In genomic region chr13:34053673-34054282, GRCm38 (mm10) we compare ENCODE assay signal across 22 mouse cellular contexts. TPM values are rescaled to one million over a fixed set of nuclear protein-coding genes. Genes with fewer than 3 reads are reported as not detected.
A peak's percentile ranks its signal among the peaks of the same experiment; 100 is the strongest.
DNase-seq lines count a peak whose midpoint lies in the region; ATAC-seq and TF ChIP-seq lines count a peak whose summit lies in the region.
"Had no signal": no experiment of that assay in that cellular context is flagged by ENCODE, and none has a peak within 500 bp of the region (broad histone marks: within the 10 kb centered on the region; RNA-seq: fewer than 3 reads in every experiment).

No protein-coding gene starts in this region.

- ATAC-seq in kidney, postnatal 0 days (replicated peaks; ENCODE audit: low FRiP score, low read depth) = no peak; the same call in 1 of the 2 replicates
- no peak for ATAC-seq in liver, embryonic 12.5 days
- no peak for ATAC-seq in erythroblast, adult 5-6 weeks (replicated peaks; ENCODE audit: low FRiP score, poor library complexity, severe bottlenecking)
- ATAC-seq: forebrain, embryonic 15.5 days had no signal

- no peak overlapping the region for H3K4me3 ChIP-seq in kidney, postnatal 0 days (replicated peaks; ENCODE audit: low read depth, low read length)
- H3K4me3 ChIP-seq in liver, embryonic 12.5 days = no peak overlapping the region
- H3K4me3 ChIP-seq in embryonic facial prominence, embryonic 10.5 days = no peak overlapping the region
- H3K4me3 ChIP-seq: embryonic facial prominence, embryonic 15.5 days; forebrain, embryonic 15.5 days; hindbrain, embryonic 15.5 days; left cerebral cortex, adult 2 months; midbrain, embryonic 10.5 days; neural tube, embryonic 15.5 days had no signal

- no peaks in the 10 kb centered on the region for H3K27me3 ChIP-seq in kidney, postnatal 0 days (ENCODE audit: insufficient read depth, low read length)
- H3K27me3 ChIP-seq in liver, embryonic 12.5 days (replicated peaks) = no peaks in the 10 kb centered on the region
- H3K27me3 ChIP-seq in embryonic facial prominence, embryonic 10.5 days (replicated peaks; ENCODE audit: low read depth, poor library complexity, severe bottlenecking) = no peaks in the 10 kb centered on the region
- H3K27me3 ChIP-seq: embryonic facial prominence, embryonic 15.5 days; forebrain, embryonic 15.5 days; hindbrain, embryonic 15.5 days; neural tube, embryonic 15.5 days had no signal

- no peak overlapping the region for H3K4me2 ChIP-seq in kidney, postnatal 0 days (ENCODE audit: low read length)
- no peak overlapping the region for H3K4me2 ChIP-seq in liver, embryonic 12.5 days
- H3K4me2 ChIP-seq: embryonic facial prominence, embryonic 15.5 days; forebrain, embryonic 15.5 days; heart, embryonic 11.5 days; hindbrain, embryonic 15.5 days; neural tube, embryonic 15.5 days had no signal

- DNase-seq in adrenal gland, postnatal 36 days = peak; percentile 20 to 28
- no peak for DNase-seq in adrenal gland, postnatal 4 days (ENCODE audit: low spot score in 2 of 2)
- DNase-seq in kidney, postnatal 0 days (ENCODE audit: low spot score) = no peak
- DNase-seq in kidney, postnatal 4 days = no peak
- peak; percentile 44 for DNase-seq in ZHBTc4 (ENCODE audit: low read depth, low spot score)
- no peak for DNase-seq in embryonic facial prominence, embryonic 10.5 days (ENCODE audit: low spot score)
- DNase-seq: B cell, adult 2 months; cerebellum, adult 9-10 months; layer of hippocampus, adult 9-11 months; right cerebral cortex, adult 18-20 months; right cerebral cortex, postnatal 4 days; thymus, postnatal 14 days had no signal

- H3K27ac ChIP-seq in kidney, postnatal 0 days = 0 out of 2 replicates have a peak overlapping the region, but pooled peaks have one; percentile 19
- peak overlapping the region; percentile 66 for H3K27ac ChIP-seq in liver, embryonic 12.5 days
- H3K27ac ChIP-seq in embryonic facial prominence, embryonic 10.5 days (replicated peaks) = no peak overlapping the region
- H3K27ac ChIP-seq: embryonic facial prominence, embryonic 15.5 days; forebrain, embryonic 15.5 days; hindbrain, embryonic 15.5 days; left cerebral cortex, adult 2 months; macrophage; midbrain, embryonic 10.5 days; neural tube, embryonic 15.5 days had no signal

- H3K36me3 ChIP-seq in kidney, postnatal 0 days (ENCODE audit: insufficient read depth, low read length) = peaks cover 26% of the 10 kb centered on the region; the same call in 1 of the 2 replicates
- peaks cover 15% of the 10 kb centered on the region; the same call in 1 of the 2 replicates for H3K36me3 ChIP-seq in liver, embryonic 12.5 days
- H3K36me3 ChIP-seq in embryonic facial prominence, embryonic 10.5 days (replicated peaks) = peaks cover 50% of the 10 kb centered on the region

- peaks cover 7% of the 10 kb centered on the region; the same call in 1 of the 2 replicates for H3K4me1 ChIP-seq in kidney, postnatal 0 days (replicated peaks; ENCODE audit: insufficient read depth, low read length)
- H3K4me1 ChIP-seq in liver, embryonic 12.5 days = no peaks in the 10 kb centered on the region
- H3K4me1 ChIP-seq in embryonic facial prominence, embryonic 10.5 days = no peaks in the 10 kb centered on the region
- H3K4me1 ChIP-seq: embryonic facial prominence, embryonic 15.5 days; forebrain, embryonic 15.5 days; neural tube, embryonic 15.5 days had no signal

- 64% methylated on average over 13 of the region's 13 CpGs for WGBS in kidney, postnatal 0 days
- 71% methylated on average over 13 of the region's 13 CpGs for WGBS in liver, embryonic 12.5 days (ENCODE audit: insufficient replicate concordance)
- 83% methylated on average over 13 of the region's 13 CpGs for WGBS in embryonic facial prominence, embryonic 10.5 days

- H3K9ac ChIP-seq in kidney, postnatal 0 days (ENCODE audit: low read depth, low read length) = no peak overlapping the region
- no peak overlapping the region for H3K9ac ChIP-seq in liver, embryonic 12.5 days
- H3K9ac ChIP-seq: embryonic facial prominence, embryonic 15.5 days; forebrain, embryonic 15.5 days; hindbrain, embryonic 15.5 days; neural tube, embryonic 15.5 days had no signal

- no peaks in the 10 kb centered on the region for H3K9me3 ChIP-seq in kidney, postnatal 0 days (replicated peaks; ENCODE audit: low read length)
- no peaks in the 10 kb centered on the region for H3K9me3 ChIP-seq in liver, embryonic 12.5 days (replicated peaks)
- H3K9me3 ChIP-seq in embryonic facial prominence, embryonic 10.5 days = no peaks in the 10 kb centered on the region
- H3K9me3 ChIP-seq: embryonic facial prominence, embryonic 15.5 days; forebrain, embryonic 15.5 days; hindbrain, embryonic 15.5 days; midbrain, embryonic 10.5 days; neural tube, embryonic 15.5 days had no signal

- no peak for TF ChIP-seq CTCF in kidney, postnatal 0 days (IDR thresholded peaks at IDR 0.05; ENCODE audit: low read depth)

RNA-seq across cellular contexts. Expression of gene Bphl, which starts 16.4 kb away (rescaled TPM):
- 10 to 100 TPM; 89.7 to 98.7 TPM for total RNA-seq in adrenal gland, postnatal 36 days (2021)
- total RNA-seq in adrenal gland, postnatal 4 days (2021) = 10 to 100 TPM; 86.7 to 92.3 TPM
- polyA plus RNA-seq in kidney, postnatal 0 days (2015; fragmentation: Nextera tagmentation; extraction: Ambion mirVana) = 168 and 174 TPM in 2 replicates
- polyA plus RNA-seq in liver, embryonic 12.5 days (2016; fragmentation: Nextera tagmentation; extraction: Ambion mirVana) = 29.2 and 29.3 TPM in 2 replicates
- total RNA-seq in erythroblast, adult 5-6 weeks (2015; ENCODE audit: low replicate concordance) = 4.8 and 9.4 TPM in 2 replicates
- 0.94 and 7.2 TPM in 2 replicates for total RNA-seq in erythroblast, adult 5-6 weeks (2017; ENCODE audit: low replicate concordance)
- 31.6 and 32.3 TPM in 2 replicates for polyA plus RNA-seq in embryonic facial prominence, embryonic 10.5 days (2016; fragmentation: Nextera tagmentation; extraction: Ambion mirVana)

RNA-seq across cellular contexts. Expression of gene Tubb2a, which starts 24.0 kb away (rescaled TPM):
- 10 to 100 TPM; 24.6 to 42.9 TPM for total RNA-seq in adrenal gland, postnatal 36 days (2021)
- 100 to 1,000 TPM in 1 of 2 experiments, 10 to 100 TPM in 1; 98.3 to 122 TPM for total RNA-seq in adrenal gland, postnatal 4 days (2021)
- polyA plus RNA-seq in kidney, postnatal 0 days (2015; fragmentation: Nextera tagmentation; extraction: Ambion mirVana) = 169 and 170 TPM in 2 replicates
- 67.3 and 68.1 TPM in 2 replicates for polyA plus RNA-seq in liver, embryonic 12.5 days (2016; fragmentation: Nextera tagmentation; extraction: Ambion mirVana)
- 6.0 and 7.7 TPM in 2 replicates for total RNA-seq in erythroblast, adult 5-6 weeks (2015; ENCODE audit: low replicate concordance)
- 8.9 and 9.5 TPM in 2 replicates for total RNA-seq in erythroblast, adult 5-6 weeks (2017; ENCODE audit: low replicate concordance)
- 101 and 105 TPM in 2 replicates for polyA plus RNA-seq in embryonic facial prominence, embryonic 10.5 days (2016; fragmentation: Nextera tagmentation; extraction: Ambion mirVana)

RNA-seq across cellular contexts. Expression of gene Serpinb6a, which starts 51.2 kb away (rescaled TPM):
- total RNA-seq in adrenal gland, postnatal 36 days (2021) = 100 to 1,000 TPM; 425 to 528 TPM
- total RNA-seq in adrenal gland, postnatal 4 days (2021) = 100 to 1,000 TPM; 243 to 249 TPM
- 78.2 and 85.1 TPM in 2 replicates for polyA plus RNA-seq in kidney, postnatal 0 days (2015; fragmentation: Nextera tagmentation; extraction: Ambion mirVana)
- 12.7 and 12.9 TPM in 2 replicates for polyA plus RNA-seq in liver, embryonic 12.5 days (2016; fragmentation: Nextera tagmentation; extraction: Ambion mirVana)
- total RNA-seq in erythroblast, adult 5-6 weeks (2015; ENCODE audit: low replicate concordance) = 12.9 and 23.2 TPM in 2 replicates
- 19.1 and 20.9 TPM in 2 replicates for total RNA-seq in erythroblast, adult 5-6 weeks (2017; ENCODE audit: low replicate concordance)
- 31.1 and 36.2 TPM in 2 replicates for polyA plus RNA-seq in embryonic facial prominence, embryonic 10.5 days (2016; fragmentation: Nextera tagmentation; extraction: Ambion mirVana)

RNA-seq across cellular contexts. Expression of gene Ripk1, which starts 51.6 kb away (rescaled TPM):
- 10 to 100 TPM; 29.9 to 35.4 TPM for total RNA-seq in adrenal gland, postnatal 36 days (2021)
- 10 to 100 TPM; 32.1 to 35.0 TPM for total RNA-seq in adrenal gland, postnatal 4 days (2021)
- 16.3 and 17.2 TPM in 2 replicates for polyA plus RNA-seq in kidney, postnatal 0 days (2015; fragmentation: Nextera tagmentation; extraction: Ambion mirVana)
- 19.6 and 20.2 TPM in 2 replicates for polyA plus RNA-seq in liver, embryonic 12.5 days (2016; fragmentation: Nextera tagmentation; extraction: Ambion mirVana)
- total RNA-seq in erythroblast, adult 5-6 weeks (2015; ENCODE audit: low replicate concordance) = 5.6 and 16.7 TPM in 2 replicates
- 7.0 and 14.8 TPM in 2 replicates for total RNA-seq in erythroblast, adult 5-6 weeks (2017; ENCODE audit: low replicate concordance)
- 7.4 and 8.6 TPM in 2 replicates for polyA plus RNA-seq in embryonic facial prominence, embryonic 10.5 days (2016; fragmentation: Nextera tagmentation; extraction: Ambion mirVana)

Comparison
In these comparisons a context has a peak if more than half of its experiments do, and no peak if none do; other contexts are left out.
1. DNase-seq: peak in adrenal gland, postnatal 36 days (2 of 2) and ZHBTc4 (single experiment); none in adrenal gland, postnatal 4 days (0 of 2), kidney, postnatal 0 days (single experiment), kidney, postnatal 4 days (0 of 2) and embryonic facial prominence, embryonic 10.5 days (single experiment).
2. RNA of gene Bphl, which starts 16.4 kb away (total RNA-seq): 89.7 to 98.7 TPM in adrenal gland, postnatal 36 days and 86.7 to 92.3 TPM in adrenal gland, postnatal 4 days; 0.94 to 9.4 TPM in erythroblast, adult 5-6 weeks; every median in the first group is over 4 times any median in the second.
3. RNA of gene Serpinb6a, which starts 51.2 kb away (total RNA-seq): 425 to 528 TPM in adrenal gland, postnatal 36 days and 243 to 249 TPM in adrenal gland, postnatal 4 days; 12.9 to 23.2 TPM in erythroblast, adult 5-6 weeks; every median in the first group is over 10 times any median in the second.